Mouse (Mus musculus) B cell, adult (primary cell): ENCODE measurements around the gene Hist1h1d. TPM values are rescaled to one million over a fixed set of nuclear protein-coding genes. Genes with fewer than 3 reads are reported as not detected.

Experiments used
- total RNA-seq: library from RNA; stranded (reverse); gene quantifications from 4 replicates; pipeline ENCODE4 v1.2.4, GENCODE M21; 2023; ENCODE audit not compliant: inconsistent age

Hist1h1d gene
- 25.4 to 29.9 TPM (median 27.1 TPM) in 4 replicates for total RNA-seq

GRCm38 (mm10) chr13:23552962-23553361 is at the start of gene Hist1h1d:
TSS of gene Hist1h1d (plus strand) at chr13:23553262.

GRCm38 (mm10) chr13:23530901-23531875 is 21.9 kb upstream of the Hist1h1d start, which contains the start of gene Hist1h4h:
TSS of gene Hist1h4h (plus strand) at chr13:23531050.

GRCm38 (mm10) chr13:23533560-23534367 is 19.3 kb upstream of the Hist1h1d start, which contains the start of gene Hist1h2af:
TSS of gene Hist1h2af (plus strand) at chr13:23533906.

DNA sequence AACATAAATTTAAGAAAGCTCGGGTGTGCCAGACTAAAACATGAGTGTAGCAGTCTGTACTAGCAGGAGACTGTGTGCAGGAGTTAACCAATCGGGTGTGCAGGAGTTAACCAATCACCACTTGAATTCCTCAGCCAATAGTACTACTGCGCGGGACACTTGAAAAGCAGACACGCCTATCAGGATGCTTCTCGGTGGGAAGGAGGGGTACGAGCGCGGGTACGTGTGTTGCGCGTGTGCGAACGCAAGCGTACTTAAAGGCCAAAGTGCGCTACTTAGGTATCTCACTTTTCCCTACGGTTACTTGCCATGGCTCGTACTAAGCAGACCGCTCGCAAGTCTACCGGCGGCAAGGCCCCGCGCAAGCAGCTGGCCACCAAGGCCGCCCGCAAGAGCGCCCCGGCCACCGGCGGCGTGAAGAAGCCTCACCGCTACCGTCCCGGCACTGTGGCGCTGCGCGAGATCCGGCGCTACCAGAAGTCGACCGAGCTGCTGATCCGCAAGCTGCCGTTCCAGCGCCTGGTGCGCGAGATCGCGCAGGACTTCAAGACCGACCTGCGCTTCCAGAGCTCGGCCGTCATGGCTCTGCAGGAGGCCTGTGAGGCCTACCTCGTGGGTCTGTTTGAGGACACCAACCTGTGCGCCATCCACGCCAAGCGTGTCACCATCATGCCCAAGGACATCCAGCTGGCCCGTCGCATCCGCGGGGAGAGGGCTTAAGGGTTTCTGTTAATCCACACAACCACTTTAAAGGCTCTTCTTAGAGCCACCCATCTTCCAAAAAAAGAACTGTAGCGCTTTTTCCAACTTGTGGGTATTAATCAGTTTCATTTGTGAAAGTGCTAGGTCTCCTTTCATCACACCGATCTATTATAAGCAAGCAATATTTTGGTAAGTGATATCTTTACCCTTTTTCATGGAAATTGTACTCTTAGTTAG is 17.7 kb upstream of the Hist1h1d start, which contains the start of gene Hist1h3g:
TSS of gene Hist1h3g (plus strand) at position 286 of the 939 bp plus-strand sequence.

DNA sequence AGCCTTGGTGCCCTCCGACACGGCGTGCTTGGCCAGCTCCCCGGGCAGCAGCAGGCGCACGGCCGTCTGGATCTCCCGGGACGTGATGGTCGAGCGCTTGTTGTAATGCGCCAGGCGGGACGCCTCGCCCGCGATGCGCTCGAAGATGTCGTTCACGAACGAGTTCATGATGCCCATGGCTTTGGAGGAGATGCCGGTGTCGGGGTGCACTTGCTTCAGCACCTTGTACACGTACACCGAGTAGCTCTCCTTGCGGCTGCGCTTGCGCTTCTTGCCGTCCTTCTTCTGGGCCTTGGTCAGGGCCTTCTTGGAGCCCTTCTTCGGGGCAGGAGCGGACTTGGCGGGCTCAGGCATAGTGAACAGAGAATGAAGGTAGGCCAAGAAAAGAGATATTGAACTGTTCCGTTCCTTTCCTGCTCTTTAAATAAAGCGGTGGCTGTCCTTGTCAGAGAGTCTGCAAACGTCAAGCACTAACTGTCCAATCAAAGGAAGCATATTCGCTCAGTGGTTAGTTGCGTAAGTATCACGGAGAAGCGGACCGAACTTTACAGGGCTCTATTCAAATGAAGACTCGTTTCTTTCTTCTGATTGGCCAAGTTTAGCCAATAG is 10.0 kb upstream of the Hist1h1d start, which contains the start of gene Hist1h2bh:
TSS of gene Hist1h2bh (minus strand) at position 394 of the 609 bp plus-strand sequence.

GRCm38 (mm10) chr13:23543965-23544786 is 8.9 kb upstream of the Hist1h1d start, which contains the start of gene Hist1h3f:
TSS of gene Hist1h3f (plus strand) at chr13:23544052.

DNA sequence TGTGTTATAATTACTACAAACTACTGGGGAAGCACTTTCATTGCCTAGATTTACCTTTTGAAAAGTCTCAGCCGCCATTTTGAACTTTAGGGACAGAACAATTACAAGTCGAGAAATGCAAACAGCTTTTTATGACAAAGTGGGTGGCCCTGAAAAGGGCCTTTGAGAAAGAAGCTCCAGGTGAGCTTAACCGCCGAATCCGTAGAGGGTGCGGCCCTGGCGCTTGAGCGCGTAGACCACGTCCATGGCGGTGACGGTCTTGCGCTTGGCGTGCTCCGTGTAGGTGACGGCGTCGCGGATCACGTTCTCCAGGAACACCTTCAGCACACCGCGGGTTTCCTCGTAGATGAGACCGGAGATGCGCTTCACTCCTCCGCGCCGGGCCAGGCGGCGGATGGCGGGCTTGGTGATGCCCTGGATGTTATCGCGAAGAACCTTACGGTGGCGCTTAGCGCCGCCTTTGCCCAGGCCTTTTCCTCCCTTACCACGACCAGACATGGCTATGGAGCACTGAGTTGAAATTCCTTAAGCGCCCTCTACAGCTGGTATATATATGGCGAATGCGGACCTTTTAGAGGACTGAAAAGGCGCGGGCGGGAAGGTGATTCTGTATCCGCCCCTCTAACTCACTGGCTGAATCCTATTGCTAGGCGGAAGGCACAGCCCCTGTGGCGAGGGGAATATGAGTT is 1.8 kb upstream of the Hist1h1d start, which contains the start of gene Hist1h4f:
TSS of gene Hist1h4f (minus strand) at position 503 of the 689 bp plus-strand sequence.

GRCm38 (mm10) chr13:23561883-23562659 is 9.0 kb downstream of the Hist1h1d start, which contains the start of gene Hist1h3e:
TSS of gene Hist1h3e (minus strand) at chr13:23562369.

GRCm38 (mm10) chr13:23571022-23571503 is 18.0 kb downstream of the Hist1h1d start, which contains the start of the genes Hist1h2ae and Hist1h2bg:
TSS of gene Hist1h2ae (minus strand) at chr13:23571220.
TSS of gene Hist1h2bg (plus strand) at chr13:23571396.

GRCm38 (mm10) chr13:23573898-23574524 is 20.9 kb downstream of the Hist1h1d start, which contains the start of the genes Hist1h2bf and Hist1h2ad:
TSS of gene Hist1h2bf (minus strand) at chr13:23574196.
TSS of gene Hist1h2ad (plus strand) at chr13:23574381.

GRCm38 (mm10) chr13:23575271-23575851 is 22.3 kb downstream of the Hist1h1d start, which contains the start of gene Hist1h3d:
TSS of gene Hist1h3d (plus strand) at chr13:23575763.

DNA sequence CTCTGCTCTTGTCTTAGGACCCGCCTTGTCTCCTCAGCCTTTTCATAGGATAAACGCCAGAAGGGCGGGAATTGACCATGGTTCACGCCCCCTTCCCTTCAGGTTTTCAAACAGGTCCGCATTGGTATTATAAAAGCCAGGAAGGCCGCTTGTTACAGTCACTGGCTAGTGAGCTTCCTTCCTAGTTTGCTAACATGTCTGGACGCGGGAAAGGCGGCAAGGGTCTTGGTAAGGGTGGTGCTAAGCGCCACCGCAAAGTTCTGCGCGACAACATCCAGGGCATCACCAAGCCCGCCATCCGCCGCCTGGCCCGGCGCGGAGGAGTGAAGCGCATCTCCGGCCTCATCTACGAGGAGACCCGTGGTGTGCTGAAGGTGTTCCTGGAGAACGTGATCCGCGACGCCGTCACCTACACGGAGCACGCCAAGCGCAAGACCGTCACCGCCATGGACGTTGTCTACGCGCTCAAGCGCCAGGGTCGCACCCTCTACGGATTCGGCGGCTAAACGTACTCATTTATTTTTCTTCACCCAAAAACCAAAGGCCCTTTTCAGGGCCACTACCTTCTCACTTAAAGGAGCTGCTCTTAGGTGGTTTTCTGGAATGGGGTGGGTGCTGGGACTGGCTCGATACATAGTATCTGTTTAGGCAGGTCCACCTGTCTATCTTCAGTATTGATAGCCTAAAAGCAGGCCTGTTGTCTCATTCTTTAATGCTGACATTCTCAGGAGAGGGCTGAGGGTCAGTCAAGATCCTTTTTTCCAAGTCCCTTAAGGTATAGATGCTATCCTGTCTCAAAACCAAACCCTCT is 28.6 kb downstream of the Hist1h1d start, which contains the start of gene Hist1h4d:
TSS of gene Hist1h4d (plus strand) at position 191 of the 811 bp plus-strand sequence.

